ENCODE assay signal across 14 mouse cellular contexts in genomic region chr16:32519656-32520371, GRCm38 (mm10). TPM values are rescaled to one million over a fixed set of nuclear protein-coding genes. Genes with fewer than 3 reads are reported as not detected.
DNase-seq lines count a peak whose midpoint lies in the region; ATAC-seq and TF ChIP-seq lines count a peak whose summit lies in the region.
"Had no signal": no experiment of that assay in that cellular context is flagged by ENCODE, and none has a peak within 500 bp of the region (broad histone marks: within the 10 kb centered on the region; RNA-seq: fewer than 3 reads in every experiment).

No protein-coding gene starts in this region.

- WGBS in liver, embryonic 14.5 days (ENCODE audit: insufficient replicate concordance) = 43% methylated on average over 15 of the region's 15 CpGs

- no peak overlapping the region for H3K4me3 ChIP-seq in gastrocnemius, adult 2 months
- no peak overlapping the region for H3K4me3 ChIP-seq in liver, embryonic 14.5 days (ENCODE audit: insufficient read depth in 1 of 2, low read depth in 2 of 2, low read length in 2 of 2)

- peak; percentile 33; the same call in 1 of the 2 replicates for ATAC-seq in liver, embryonic 14.5 days (ENCODE audit: insufficient read depth)
- ATAC-seq: lung, postnatal 0 days had no signal

- peak overlapping the region; percentile 29 for H3K27ac ChIP-seq in gastrocnemius, adult 2 months
- H3K27ac ChIP-seq in liver, embryonic 14.5 days = peak overlapping the region; percentile 51

- H3K9ac ChIP-seq in liver, embryonic 14.5 days (replicated peaks) = peak overlapping the region; percentile 48

- H3K4me1 ChIP-seq in liver, embryonic 14.5 days (replicated peaks; ENCODE audit: control insufficient read depth in 2 of 2, insufficient read depth in 2 of 2, low read length in 1 of 2) = peaks cover 47 to 61% of the 10 kb centered on the region in 2 experiments

- TF ChIP-seq EP300 in liver, embryonic 14.5 days (IDR thresholded peaks at IDR 0.05; ENCODE audit: low read depth) = no peak

- no peaks in the 10 kb centered on the region for H3K36me3 ChIP-seq in liver, embryonic 14.5 days (replicated peaks; ENCODE audit: control insufficient read depth, insufficient read depth, low read depth)

- H3K4me2 ChIP-seq in liver, embryonic 14.5 days (ENCODE audit: low read depth) = peak overlapping the region; percentile 30

- intact Hi-C loops in gastrocnemius, adult 2 months (cut with DNase I) = no loop called here
- intact Hi-C loops in gastrocnemius, postnatal 14 days (cut with DNase I; ENCODE audit: low total_unique reads) = no loop called here

- DNase-seq in gastrocnemius, adult 2 months = no peak
- no peak for DNase-seq in gastrocnemius, postnatal 14 days
- peak; percentile 32 for DNase-seq in thymus, postnatal 0 days (ENCODE audit: low spot score)
- DNase-seq in thymus, postnatal 36 days = no peak
- DNase-seq in liver, embryonic 14.5 days (ENCODE audit: low read depth in 3 of 3, low spot score in 3 of 3) = no peak
- no peak for DNase-seq in ovary, postnatal 14 days (ENCODE audit: low spot score)
- DNase-seq in cerebellum, adult 18-20 months = no peak
- no peak for DNase-seq in embryo, embryonic 9.5 days (ENCODE audit: extremely low spot score)
- DNase-seq: layer of hippocampus, postnatal 36 days; right cerebral cortex, postnatal 25 days had no signal

- no peak for TF ChIP-seq CTCF in gastrocnemius, adult 2 months (IDR thresholded peaks at IDR 0.05)
- TF ChIP-seq CTCF in liver, embryonic 14.5 days (IDR thresholded peaks at IDR 0.05; ENCODE audit: low read depth) = no peak

- no peaks in the 10 kb centered on the region for H3K9me3 ChIP-seq in liver, embryonic 14.5 days (ENCODE audit: control insufficient read depth, low read length)

- no peaks in the 10 kb centered on the region for H3K27me3 ChIP-seq in liver, embryonic 14.5 days (ENCODE audit: control insufficient read depth, insufficient read depth, low read length)

RNA-seq across cellular contexts. Expression of gene Zdhhc19, which starts 23.7 kb away (rescaled TPM):
- total RNA-seq in gastrocnemius, adult 2 months (2021) = not detected
- total RNA-seq in gastrocnemius, postnatal 14 days (2021) = not detected
- polyA plus RNA-seq in thymus, postnatal 0 days (2015; fragmentation: Nextera tagmentation; extraction: Ambion mirVana) = not detected in 2 replicates
- polyA plus RNA-seq in liver, embryonic 14.5 days (2012; rRNA removed) = not detected in 2 replicates
- not detected in 2 replicates for polyA plus RNA-seq in liver, embryonic 14.5 days (2014; fragmentation: Nextera tagmentation; extraction: Ambion mirVana)
- total RNA-seq: layer of hippocampus, postnatal 36 days had no signal
- polyA plus RNA-seq: heart, postnatal 0 days; kidney, embryonic 14.5 days; lung, postnatal 0 days; neural tube, embryonic 11.5 days had no signal

RNA-seq across cellular contexts. Expression of gene Slc51a, which starts 32.1 kb away (rescaled TPM):
- total RNA-seq in gastrocnemius, adult 2 months (2021) = not detected
- total RNA-seq in gastrocnemius, postnatal 14 days (2021) = not detected
- 0.90 and 0.91 TPM in 2 replicates for polyA plus RNA-seq in thymus, postnatal 0 days (2015; fragmentation: Nextera tagmentation; extraction: Ambion mirVana)
- 0.16 and 0.25 TPM in 2 replicates for polyA plus RNA-seq in liver, embryonic 14.5 days (2012; rRNA removed)
- polyA plus RNA-seq in liver, embryonic 14.5 days (2014; fragmentation: Nextera tagmentation; extraction: Ambion mirVana) = 1.1 and 1.2 TPM in 2 replicates
- total RNA-seq: layer of hippocampus, postnatal 36 days had no signal
